Mouse (Mus musculus) bone marrow, adult 2 months (tissue): ENCODE results near the gene Sema4c. TPM values are rescaled to one million over a fixed set of nuclear protein-coding genes. Genes with fewer than 3 reads are reported as not detected.
"Not testable (repeated sequence)": the region's sequence is repeated elsewhere in the genome, so short reads cannot be mapped to it uniquely, and the experiment has no call there.

ENCODE experiments used
- H3K27ac ChIP-seq: fragments of 200-500 bp; 2 replicates; pipeline ENCODE4 v1.5.1; 2012; ENCODE audit warnings: low read depth, mild to moderate bottlenecking, control low read depth, inconsistent platforms, low read length; ENCODE audit not compliant: control insufficient read depth, poor library complexity, insufficient read depth
- H3K4me1 ChIP-seq: fragments of 200-500 bp; 2 replicates; pipeline ENCODE4 v1.6.1; 2011; ENCODE audit warnings: low read length; ENCODE audit not compliant: control insufficient read depth, insufficient read depth
- H3K4me3 ChIP-seq: fragments of 200-500 bp; replicated peaks from 2 replicates; pipeline ENCODE3; 2011; ENCODE audit warnings: mild to moderate bottlenecking, low read depth, low read length, control low read depth; ENCODE audit not compliant: control insufficient read depth
- CTCF ChIP-seq: fragments of 200-500 bp; IDR thresholded peaks from 2 replicates; pipeline ENCODE4 v1.5.1; 2011; ENCODE audit warnings: low read length, control low read depth; ENCODE audit not compliant: control insufficient read depth, insufficient read depth
- POLR2A ChIP-seq: fragments of 200-500 bp; IDR thresholded peaks from 2 replicates; pipeline ENCODE4 v1.6.1; 2011; ENCODE audit warnings: low read depth, mild to moderate bottlenecking, control low read depth, low read length, borderline replicate concordance; ENCODE audit not compliant: control insufficient read depth
- WGBS: fragments of 180-500 bp; shearing (Covaris S2); methylation state at CpG from one replicate; pipeline ENCODE4 v1.1.7; 2018; 5-methylcytosine and 5-hydroxymethylcytosine counted together
- polyA plus RNA-seq: library from polyadenylated mRNA; stranded (reverse); fragments of >200 nt; gene quantifications from 2 replicates; pipeline ENCODE4 v1.2.4, GENCODE M21; 2011; ENCODE audit warnings: low replicate concordance; ENCODE audit not compliant: missing spikeins, insufficient read depth, insufficient read length

The Sema4c gene
- polyA plus RNA-seq, 1 experiment = 4.8 TPM

DNA sequence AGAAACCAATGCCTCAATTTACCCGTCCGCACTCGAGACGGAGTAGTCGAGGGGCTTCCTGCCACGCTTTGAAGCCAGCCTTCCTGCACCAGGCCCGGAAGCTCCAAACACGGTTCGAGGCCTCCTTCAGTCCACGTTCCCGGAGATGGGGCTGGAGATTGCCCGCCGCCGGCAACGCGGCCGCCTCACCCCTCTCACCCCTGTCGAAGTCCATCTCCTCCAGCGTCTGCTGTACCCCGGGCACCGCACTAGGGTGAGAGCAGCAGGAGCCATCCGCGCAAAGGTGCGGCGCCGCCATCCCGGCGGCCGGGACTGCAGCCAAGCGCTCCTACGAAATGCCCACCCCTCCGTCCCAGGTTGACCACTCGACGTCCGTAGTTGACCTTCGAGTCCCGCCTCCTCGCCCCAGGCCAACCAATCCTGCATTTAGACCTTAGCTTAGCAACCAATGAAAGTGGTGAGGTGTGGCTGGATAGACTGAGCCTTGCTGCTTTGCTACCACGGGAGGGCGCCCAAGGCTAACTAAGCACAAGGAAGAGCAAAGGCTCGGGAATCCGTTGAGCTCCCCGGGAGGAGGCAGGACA lies 11.2 kb downstream of the Sema4c start, which contains the start of gene Ankrd39:
TSS of gene Ankrd39 (minus strand) at position 558 of the 584 bp plus-strand sequence.
- H3K27ac ChIP-seq = peak within 1 kb of the TSS; percentile 12; the same call in 1 of the 2 replicates
- peak; percentile 99 for TF ChIP-seq CTCF
- peak; percentile 77; the same call in 1 of the 2 replicates for TF ChIP-seq POLR2A
- WGBS = under 1% methylated on average over 43 of the region's 43 CpGs

DNA sequence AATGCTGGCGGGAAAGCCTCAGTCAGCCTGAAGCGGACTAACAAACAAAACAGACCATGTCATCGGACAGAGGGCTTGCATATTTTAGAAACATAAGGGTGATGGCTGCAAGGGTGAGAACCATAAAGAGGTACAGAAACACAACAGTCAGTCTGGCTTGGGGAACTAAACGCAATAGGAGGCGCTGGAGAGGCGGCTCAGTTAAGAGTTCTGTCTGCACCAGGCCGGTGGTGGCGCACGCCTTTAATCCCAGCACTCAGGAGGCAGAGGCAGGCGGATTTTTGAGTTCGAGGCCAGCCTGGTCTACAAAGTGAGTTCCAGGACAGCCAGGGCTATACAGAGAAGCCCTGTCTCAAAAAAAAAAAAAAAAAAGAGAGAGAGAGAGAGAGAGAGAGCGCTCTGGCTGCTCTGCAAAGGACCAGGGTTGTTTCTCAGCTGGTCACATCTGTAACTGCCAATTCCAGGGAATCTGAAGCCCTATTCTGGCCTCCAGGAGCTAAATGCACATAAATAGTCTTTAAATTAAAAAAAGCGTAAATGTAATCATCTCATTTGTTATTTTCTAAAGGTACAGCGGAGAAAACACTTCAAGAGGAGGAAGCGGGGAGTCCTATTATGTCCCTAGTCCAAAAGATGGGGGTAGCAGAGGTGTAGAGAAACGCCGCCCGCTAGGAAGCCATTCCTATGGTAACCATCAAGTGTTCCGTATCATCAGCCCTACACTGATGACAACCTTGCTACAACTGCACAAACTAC lies 12.1 kb downstream of the Sema4c start:
- Histone ChIP-seq H3K4me3 (peak overlapping the region; percentile 34), H3K4me1 (no peaks in the 10 kb centered on the region; the same call in 1 of the 2 replicates), H3K27ac (no peak overlapping the region)
- 54% methylated on average over 19 of the region's 19 CpGs for WGBS
- TF ChIP-seq CTCF (no peak), POLR2A (no peak)

More for the DNA sequence above, 11.2 kb downstream of the Sema4c start, which contains the start of gene Ankrd39:
- Histone ChIP-seq H3K4me3 (peak within 1 kb of the TSS; percentile 88), H3K4me1 (no peaks in the 10 kb centered on the region; the same call in 1 of the 2 replicates)

DNA sequence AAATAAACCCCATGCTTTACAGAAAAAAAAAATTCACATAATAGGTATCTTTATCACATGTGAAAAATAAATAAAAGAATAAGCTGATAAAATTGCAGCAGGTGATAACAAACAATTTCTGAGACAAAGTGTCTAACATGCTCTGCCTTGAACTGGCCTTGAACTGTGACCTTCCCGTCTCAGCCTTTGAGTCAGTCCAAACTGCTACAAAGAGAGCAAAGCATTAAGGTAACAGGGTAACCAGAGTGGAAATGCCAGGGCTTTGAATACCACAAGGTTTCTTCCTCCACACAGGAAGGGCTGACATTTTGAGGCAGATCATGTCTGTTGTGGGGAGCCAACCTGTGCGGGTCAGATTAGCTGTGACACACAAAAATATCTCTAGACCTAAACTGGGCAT lies 12.8 kb downstream of the Sema4c start:
- no peak overlapping the region for H3K27ac ChIP-seq
- no peak for TF ChIP-seq POLR2A
- TF ChIP-seq CTCF = no peak
- 35% methylated on average over 2 of the region's 2 CpGs for WGBS
- no peaks in the 10 kb centered on the region; the same call in 1 of the 2 replicates for H3K4me1 ChIP-seq
- no peak overlapping the region for H3K4me3 ChIP-seq

DNA sequence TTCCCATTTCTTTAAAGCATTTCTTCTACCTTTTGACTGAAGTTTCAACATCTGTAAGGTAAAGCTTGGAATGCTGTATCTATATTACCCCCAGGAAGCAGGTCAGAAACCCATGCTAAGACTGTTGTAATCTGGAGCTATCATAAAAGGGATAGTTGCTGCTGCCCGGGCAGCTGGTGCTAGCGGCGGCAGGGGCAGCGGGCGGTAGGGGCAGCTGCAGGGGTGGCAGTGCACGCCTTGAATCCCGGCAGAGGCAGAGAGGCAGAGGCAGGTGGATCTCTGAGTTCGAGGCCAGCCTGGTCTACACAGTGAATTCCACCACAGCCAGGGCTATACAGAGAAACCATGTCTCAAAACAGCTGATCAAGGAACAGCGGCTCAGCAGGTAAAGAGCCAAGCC lies 15.2 kb downstream of the Sema4c start:
- TF ChIP-seq CTCF = no peak
- TF ChIP-seq POLR2A = no peak
- WGBS = 89% methylated on average over 9 of the region's 9 CpGs

DNA sequence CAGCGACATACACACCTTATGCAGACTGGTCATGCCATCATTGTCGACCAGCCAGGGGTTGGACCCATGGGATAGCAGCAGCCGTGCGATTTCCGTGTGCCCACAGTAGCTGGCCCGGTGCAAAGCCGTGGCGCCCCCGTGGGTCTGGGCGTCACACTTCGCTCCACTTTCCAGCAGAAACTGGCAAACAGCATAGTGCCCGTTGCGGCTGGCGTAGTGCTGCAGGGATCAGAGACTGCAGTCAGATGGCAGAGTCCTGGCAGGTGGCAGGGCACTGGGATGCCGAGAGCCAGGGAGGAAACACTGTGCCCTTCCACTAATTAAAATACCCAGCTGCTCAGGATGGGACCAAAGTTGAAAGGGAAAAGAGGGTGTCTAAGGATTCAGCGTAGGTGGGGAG lies 16.3 kb downstream of the Sema4c start:
- Histone ChIP-seq H3K4me1 (no peaks in the 10 kb centered on the region; the same call in 1 of the 2 replicates), H3K27ac (no peak overlapping the region), H3K4me3 (no peak overlapping the region)
- 93% methylated on average over 16 of the region's 16 CpGs for WGBS
- no peak for TF ChIP-seq CTCF
- TF ChIP-seq POLR2A = no peak

More for the DNA sequence above, 15.2 kb downstream of the Sema4c start:
- Histone ChIP-seq H3K27ac (no peak overlapping the region), H3K4me1 (no peaks in the 10 kb centered on the region; the same call in 1 of the 2 replicates), H3K4me3 (no peak overlapping the region)

DNA sequence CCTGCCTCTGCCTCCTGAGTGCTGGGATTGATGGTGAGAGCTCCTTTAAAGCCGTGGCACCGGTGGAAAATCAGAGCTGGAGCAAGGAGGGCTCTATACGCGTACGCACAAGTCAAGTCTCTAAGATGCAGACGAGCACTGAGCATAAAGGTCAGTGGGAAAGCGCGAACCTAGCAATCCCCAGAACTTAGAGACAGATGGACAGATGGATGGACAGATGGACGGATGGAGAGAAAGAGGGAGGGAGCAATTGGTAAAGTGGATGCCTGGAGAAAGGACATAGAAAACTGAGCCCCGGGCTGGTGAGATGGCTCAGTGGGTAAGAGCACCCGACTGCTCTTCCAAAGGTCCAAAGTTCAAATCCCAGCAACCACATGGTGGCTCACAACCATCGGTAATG lies 17.3 kb downstream of the Sema4c start:
- Histone ChIP-seq H3K27ac (no peak overlapping the region), H3K4me1 (no peaks in the 10 kb centered on the region), H3K4me3 (no peak overlapping the region)
- WGBS = 91% methylated on average over 12 of the region's 12 CpGs
- TF ChIP-seq POLR2A (no peak), CTCF (no peak)

DNA sequence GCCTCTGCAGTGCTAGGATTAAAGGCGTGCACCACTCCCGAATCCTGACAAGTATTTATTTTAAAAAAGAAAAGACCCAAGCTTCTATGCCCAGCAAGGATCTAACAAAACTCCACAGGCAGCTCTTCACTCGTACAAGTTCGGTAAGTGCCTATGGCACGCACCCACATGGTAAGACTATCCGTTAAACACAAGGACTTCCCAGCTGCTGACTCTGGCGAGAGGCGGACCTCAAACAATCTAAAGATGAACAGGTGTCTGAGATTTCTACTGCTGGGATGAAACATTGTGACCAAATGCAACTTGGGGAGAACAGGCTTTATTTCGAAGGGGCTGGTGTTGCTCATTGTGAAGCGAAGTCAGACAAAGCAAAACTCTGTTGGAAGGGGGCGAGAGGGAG lies 18.0 kb downstream of the Sema4c start:
- WGBS = 87% methylated on average over 11 of the region's 11 CpGs
- no peak overlapping the region for H3K4me3 ChIP-seq
- TF ChIP-seq POLR2A (no peak), CTCF (no peak)

DNA sequence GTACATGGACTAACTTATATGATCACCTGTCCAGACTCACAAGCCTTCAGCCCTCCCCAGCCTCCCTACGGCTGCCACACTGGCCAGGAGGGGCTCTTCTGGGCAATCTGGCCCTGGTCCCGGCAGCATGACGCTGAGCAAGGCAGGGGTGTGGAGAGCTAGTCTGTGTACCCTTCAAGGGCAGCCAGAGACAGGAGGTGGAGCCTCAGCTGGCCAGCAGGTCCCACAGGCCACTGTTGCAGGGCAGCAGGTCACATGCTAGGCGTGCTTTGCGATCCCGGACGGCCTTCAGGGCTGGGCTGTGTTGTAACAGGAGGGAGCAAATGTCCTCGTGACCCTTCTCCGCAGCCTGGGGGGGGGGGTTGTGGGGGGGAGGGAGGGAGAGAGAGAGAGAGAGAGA lies 19.0 kb downstream of the Sema4c start, which contains the start of gene Gm42417:
TSS of gene Gm42417 (minus strand) at position 244 of the 400 bp plus-strand sequence.
- WGBS = 74% methylated on average over 9 of the region's 9 CpGs
- no peak for TF ChIP-seq POLR2A
- no peak for TF ChIP-seq CTCF
- H3K4me1 ChIP-seq = no peaks in the 10 kb centered on the region
- no peak within 1 kb of the TSS for H3K4me3 ChIP-seq
- no peak within 1 kb of the TSS for H3K27ac ChIP-seq

More for the DNA sequence above, 18.0 kb downstream of the Sema4c start:
- no peak overlapping the region for H3K27ac ChIP-seq
- H3K4me1 ChIP-seq = no peaks in the 10 kb centered on the region

DNA sequence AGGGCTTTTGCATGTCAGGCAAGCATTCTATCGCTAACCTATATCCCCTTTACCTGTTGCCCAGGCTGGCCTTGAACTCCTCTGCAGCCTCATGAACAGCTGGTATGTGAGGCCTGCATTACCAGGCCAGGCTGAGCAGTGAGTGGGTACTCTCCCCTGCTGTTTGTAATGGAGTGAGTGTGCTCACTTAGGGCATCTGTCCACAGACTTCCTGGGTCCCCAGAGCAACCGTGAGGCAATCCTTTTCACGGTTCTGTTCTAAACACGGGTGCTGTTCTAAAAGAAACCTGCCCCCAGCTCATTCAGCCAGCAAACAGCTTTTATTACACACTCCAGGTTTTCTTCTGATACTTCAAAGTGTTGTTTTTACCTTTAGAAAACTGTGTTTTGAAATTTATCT lies 19.4 kb downstream of the Sema4c start:
- TF ChIP-seq CTCF = no peak
- no peak for TF ChIP-seq POLR2A
- no peak overlapping the region for H3K4me3 ChIP-seq
- 56% methylated on average over 4 of the region's 4 CpGs for WGBS
- H3K4me1 ChIP-seq = no peaks in the 10 kb centered on the region
- no peak overlapping the region for H3K27ac ChIP-seq

DNA sequence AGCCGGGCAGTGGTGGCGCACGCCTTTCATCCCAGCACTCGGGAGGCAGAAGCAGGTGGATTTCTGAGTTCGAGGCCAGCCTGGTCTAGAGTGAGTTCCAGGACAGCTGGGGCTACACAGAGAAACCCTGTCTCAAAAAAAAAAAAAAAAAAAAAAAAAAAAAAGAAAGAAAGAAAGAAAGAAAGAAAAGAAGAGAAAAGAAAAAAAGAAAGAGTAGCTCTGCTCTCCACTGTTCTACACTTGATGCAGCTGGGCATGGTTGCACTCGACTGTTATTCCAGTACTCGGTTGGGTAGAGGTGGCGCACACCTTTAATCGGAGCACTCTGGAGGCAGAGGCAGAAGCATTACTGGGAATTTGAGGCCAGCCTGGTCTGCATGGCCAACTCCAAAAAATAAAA lies 21.4 kb downstream of the Sema4c start, which contains the start of gene Ankrd23:
TSS of gene Ankrd23 (minus strand) at position 101 of the 400 bp plus-strand sequence.
- 92% methylated on average over 9 of the region's 9 CpGs for WGBS
- H3K27ac ChIP-seq, H3K4me3 ChIP-seq: not testable (repeated sequence)

More for the DNA sequence above, 21.4 kb downstream of the Sema4c start, which contains the start of gene Ankrd23:
- H3K4me1 ChIP-seq = not testable (repeated sequence)
